Mouse (Mus musculus) kidney, postnatal 4 days (tissue): ENCODE measurements at regions not wholly inside any gene's neighbourhood (a gene's known extent, or its start where the extent isn't known, plus 50 kb on each side); places are given as distances from the start of the nearest gene placed in this dataset.

Experiments
- DNase-seq, 2 experiments: peaks; one replicate each; pipeline ENCODE4 v3.0.0; 2021; ENCODE audit warnings: mixed read lengths in 2 of 2

- DNase-seq, result no peak
Measured at GRCm38 (mm10) chr9:87965103-87965780, 234.2 kb upstream of the Tbx18 start.

DNA sequence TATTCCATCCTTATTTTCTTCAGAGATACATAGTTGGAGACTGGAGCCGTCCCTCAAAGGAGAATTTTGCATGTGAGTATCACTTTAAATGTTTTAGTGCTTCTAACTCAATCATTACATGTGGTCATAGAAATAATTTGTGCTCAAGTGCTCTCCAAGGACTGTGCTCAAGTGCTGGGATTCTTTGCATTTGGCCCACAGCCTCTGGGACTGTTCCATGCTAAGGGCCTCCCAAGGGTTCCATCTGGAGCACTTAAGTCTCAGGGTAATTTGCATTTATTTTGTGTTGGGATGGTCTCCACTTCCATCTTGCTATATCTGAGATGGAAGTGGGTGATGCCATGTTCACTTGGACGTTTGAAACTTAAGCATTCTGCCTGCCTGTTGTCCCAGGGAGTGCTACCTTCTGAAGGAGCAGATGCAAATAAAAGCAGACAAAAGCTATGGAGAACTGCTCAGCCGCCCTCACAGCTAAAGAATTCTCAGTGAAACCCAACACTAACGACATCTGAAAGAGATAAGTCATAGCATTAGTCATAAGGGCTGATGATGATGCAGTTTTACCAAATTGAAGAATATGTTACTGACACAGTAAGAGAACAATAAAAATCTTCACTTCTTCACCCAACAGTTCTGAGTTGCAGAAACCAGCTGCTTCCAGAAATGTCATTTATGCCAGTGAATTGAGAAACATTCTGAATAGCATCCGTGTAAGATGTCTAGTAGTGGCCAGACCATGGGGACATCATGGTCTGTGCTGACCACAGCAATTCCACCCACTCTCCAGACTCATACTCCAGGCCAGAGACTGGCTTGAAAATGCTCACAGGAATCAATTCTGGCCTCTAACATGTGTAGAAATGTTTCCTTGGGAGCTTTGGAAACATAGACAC lies 237.4 kb upstream of the Tbx18 start:
- DNase-seq, result peak in 1 of 2 experiments; percentile 6

DNA sequence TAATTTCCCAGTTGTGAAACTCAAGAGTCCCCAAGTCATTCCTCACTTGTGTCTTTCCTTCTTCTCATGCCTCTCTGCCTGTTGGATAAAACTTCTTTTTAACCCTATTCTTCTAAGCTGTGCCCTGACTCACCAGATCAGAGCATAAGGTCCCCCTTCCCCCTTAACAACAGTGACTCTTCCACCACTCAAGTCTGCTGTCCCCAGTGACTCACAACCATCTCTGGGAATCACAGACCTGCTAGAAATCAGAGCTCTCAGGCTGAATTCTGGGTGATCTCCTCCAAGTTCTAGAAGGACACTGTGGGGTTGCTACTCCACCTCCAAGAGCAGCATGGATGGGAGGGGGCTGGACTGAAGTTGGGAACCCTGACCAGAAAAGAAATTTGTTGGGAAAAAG lies 239.5 kb upstream of the Tbx18 start:
- no peak for DNase-seq

DNA sequence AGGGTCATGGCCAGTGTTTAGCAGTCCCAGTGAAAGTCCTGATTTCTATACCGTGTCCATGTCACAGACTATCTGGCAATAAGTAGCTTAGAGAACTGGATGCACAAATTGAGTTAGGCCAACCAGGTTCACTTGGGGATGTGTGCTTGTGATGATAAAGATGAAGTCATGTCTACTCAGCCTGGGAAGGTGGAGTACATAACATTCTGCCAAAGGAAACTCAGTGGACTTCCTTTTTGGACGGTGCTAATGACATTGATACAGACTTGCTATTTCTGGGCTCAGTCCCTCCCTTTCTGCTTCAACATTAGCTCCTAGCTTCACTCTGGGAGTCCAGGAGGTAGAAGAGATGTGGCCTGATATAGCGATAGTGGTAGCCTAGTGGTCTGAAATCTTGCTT lies 240.7 kb upstream of the Tbx18 start:
- DNase-seq, result no peak

- peak; percentile 17 to 27 for DNase-seq
Measured at GRCm38 (mm10) chr9:87973531-87973930, 242.5 kb upstream of the Tbx18 start.

GRCm38 (mm10) chr9:87984910-87985309 lies 253.8 kb upstream of the Tbx18 start:
- DNase-seq, result no peak

DNA sequence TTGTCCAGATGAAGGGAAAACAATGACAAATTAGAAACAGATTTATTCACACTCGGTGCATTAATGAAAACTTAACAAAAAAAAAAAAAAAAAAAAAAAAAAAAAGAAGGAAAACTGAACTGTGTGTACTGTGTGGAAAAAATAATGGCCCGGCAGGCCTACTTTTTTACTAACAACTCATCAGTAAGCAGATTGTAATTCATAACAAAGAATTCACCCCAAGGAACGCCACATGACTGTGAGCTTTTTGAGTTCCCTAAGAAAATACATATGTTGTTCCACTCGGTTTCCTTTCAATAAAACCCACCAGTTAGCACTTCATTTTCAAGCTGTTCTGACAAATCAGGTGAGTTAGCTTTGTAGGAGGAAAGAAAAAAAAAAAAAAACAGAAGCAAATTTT lies 254.4 kb upstream of the Tbx18 start:
- no peak for DNase-seq

GRCm38 (mm10) chr9:88005945-88006700 lies 275.1 kb upstream of the Tbx18 start:
- no peak for DNase-seq

DNA sequence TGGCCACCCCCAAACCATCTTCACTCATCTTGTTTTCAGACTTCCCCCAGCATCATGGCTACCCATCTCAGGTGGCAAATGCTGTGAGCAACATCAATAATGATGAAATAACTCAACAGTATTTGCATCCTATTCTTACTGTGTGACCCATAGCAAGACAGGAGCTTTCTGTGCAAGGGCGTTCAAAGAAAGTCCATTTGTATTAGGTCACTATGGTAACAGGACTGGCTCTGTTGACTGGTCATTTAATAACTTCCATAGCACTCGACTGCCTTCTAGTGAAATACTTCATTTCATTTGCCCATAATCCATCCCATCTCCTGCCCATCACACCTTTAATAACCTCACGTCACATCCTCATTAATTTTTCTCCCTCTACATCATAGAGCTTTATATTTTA lies 292.7 kb upstream of the Tbx18 start:
- DNase-seq, result no peak

- no peak for DNase-seq
Measured at GRCm38 (mm10) chr9:88025936-88026335, 294.9 kb upstream of the Tbx18 start.

DNA sequence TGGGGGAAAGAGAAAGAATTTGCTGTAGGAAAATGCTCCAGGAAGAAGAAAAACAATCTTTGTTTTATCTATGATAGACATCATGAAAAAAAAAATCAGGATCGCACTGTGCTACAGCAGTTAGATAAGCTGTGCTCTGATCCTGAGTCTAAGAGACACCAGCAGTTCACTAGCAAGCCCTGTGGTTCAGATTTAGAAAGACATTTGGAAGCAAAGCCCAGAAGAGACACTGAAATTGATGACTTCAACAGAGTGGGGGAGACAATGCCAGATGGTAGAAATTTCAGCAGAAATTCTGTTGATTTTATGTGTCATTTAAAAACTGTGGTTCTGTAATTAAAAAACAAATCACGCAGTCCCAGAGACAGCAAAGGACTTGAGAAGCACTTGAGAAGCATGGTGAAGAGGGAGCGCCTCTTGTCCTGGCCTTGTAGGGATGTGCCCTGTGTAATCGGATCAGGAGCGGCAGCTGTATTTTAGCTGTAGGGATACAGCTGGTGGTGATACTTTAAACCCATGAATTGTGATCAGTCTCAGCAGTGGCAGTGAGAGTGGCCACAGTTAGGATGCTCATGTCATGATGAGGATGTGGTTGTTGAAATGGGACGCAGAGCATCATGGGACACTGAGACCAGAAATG lies 296.4 kb upstream of the Nt5e start:
- no peak for DNase-seq

DNA sequence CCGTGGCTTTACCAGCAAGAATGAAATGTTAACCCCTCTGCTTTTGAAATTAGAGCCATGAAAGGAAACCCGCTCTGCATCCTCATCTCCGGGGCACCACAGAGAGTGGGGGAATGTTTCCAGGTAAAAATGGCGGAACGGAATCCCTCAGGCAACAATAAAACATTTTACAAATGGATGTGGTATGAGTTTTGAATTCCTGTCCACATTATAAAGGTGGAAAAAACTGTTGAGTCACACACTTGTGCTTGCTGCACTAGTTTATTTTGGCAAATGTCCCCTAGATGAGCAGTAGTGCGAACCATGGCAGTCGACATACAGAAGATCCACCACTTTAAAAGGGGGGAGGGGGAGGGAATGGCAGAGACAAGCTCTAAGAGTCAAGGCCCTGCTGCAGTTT lies 289.4 kb upstream of the Nt5e start:
- DNase-seq, result no peak

DNA sequence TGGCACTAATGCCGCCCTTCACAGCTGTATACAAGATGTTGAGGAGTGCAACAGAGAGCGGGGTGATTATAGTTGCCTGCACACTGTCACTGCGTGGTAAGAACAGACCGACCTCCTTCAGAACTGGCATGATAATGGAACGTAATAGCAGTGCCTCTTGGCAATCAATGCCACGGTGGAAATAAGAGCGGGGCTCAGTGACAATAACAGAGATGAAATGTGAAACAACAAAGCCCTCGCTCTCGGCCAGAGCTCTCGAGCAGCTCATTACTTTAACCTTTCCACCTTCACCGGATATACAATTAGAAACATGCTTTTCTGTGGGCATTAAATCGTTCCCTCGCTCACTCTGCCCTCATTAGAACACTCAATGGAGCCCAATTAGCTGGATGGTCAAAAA lies 277.7 kb upstream of the Nt5e start:
- no peak for DNase-seq

GRCm38 (mm10) chr9:88049792-88050191 lies 277.2 kb upstream of the Nt5e start:
- DNase-seq, result no peak

DNA sequence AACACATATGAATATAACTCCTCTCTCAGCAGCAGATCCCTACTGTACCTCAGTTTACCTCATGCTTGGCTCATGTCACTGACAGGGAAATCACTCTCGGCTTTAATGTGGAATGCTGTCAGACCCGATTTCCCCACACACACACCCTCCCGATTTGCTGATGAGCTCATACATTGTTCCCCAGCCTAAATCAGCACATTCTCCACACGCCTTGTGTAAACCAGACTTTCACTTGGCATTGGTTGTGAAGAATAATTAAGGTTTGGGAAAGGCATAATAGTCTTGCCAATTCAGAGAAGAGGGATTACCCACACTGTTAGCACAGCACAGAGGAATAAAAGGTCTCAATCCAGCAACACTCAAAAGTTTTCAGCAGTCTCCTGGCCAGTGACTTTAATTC lies 268.4 kb upstream of the Nt5e start:
- DNase-seq, result no peak

DNA sequence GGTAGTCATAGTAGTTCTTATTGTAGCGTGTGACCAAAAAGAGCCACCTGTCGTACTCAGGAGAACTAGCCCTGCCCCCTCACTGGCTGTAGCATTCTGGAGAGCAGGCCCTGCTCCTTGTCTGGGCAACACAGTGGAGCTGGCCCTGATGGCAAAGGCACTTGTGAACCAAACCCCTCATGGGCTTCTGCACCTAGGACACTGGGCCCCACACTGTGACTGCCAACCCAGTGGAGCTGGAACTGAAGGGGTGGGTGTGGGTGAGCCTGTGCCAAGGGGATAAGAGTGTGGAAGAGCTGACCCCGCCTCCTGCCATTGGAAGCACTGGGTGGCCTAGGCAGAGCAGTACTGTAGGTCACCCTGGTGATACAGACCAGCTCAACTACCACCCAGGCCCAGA lies 268.0 kb upstream of the Nt5e start:
- DNase-seq, result no peak

- DNase-seq, result no peak
Measured at GRCm38 (mm10) chr9:88063973-88064676, 262.9 kb upstream of the Nt5e start.

DNA sequence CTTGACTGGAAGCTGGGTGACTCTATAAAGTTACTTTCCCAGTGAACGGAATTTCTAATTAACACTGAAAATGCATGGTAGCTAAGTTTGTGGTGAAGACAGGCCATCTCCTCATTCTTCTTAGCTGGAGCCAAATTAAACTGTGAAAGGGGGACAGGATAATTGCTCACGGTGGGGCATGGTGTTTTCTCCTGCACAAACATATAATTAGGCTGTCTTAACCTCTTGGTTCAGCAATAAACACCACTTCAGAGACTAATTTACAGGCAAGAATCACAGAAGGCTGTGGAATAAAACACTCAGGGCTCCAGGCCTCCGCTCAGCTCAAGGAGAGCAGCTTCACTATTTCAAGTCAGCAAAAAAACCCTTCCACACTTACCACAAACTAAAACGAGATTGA lies 261.9 kb upstream of the Nt5e start:
- DNase-seq, result no peak

GRCm38 (mm10) chr9:88065777-88066176 lies 261.2 kb upstream of the Nt5e start:
- no peak for DNase-seq

DNA sequence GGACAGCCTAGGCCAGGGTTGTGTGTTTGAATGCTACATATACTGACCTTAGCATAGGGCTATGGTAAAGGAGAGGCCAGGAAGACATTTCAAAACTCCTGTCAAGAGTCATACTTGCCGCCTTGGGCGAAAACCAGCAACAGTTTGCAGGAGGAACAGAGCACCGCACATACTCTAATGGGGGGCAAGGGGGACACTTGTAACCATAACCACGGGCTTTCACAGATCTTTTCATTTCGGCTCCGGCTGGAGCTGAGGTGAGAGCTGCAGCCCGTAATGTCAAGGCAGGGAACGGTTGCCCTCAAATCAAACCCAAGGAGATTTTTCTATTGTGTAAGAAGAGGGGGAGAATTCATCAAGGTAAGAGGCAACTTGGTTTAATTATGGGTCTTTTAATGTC lies 258.7 kb upstream of the Nt5e start:
- DNase-seq, result no peak

- DNase-seq, result peak; percentile 35 to 50
Measured at GRCm38 (mm10) chr9:88068881-88069304, 258.1 kb upstream of the Nt5e start.

DNA sequence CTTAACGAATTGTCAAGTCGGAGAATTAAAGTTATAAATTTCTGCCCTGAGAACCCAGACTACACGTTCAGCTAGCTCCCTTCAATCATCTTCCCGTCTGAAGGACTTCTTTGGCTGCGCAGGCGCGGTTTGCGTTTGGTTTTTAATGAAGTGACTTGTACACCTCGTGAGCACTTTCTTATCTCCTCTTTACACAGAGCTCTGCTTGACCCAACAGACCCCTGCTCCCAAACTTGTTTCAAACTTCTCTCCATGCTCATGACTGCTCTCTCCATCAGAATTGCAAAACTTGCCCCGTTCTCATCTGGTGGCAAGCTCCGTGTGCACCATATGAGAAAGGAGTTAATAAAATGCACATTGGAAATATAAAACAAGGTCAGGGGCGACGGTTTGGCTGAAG lies 257.2 kb upstream of the Nt5e start:
- DNase-seq, result no peak
